Mouse (Mus musculus) ES-E14 (cell line): Measurements from ENCODE around the gene Ebf4. TPM values are rescaled to one million over a fixed set of nuclear protein-coding genes. Genes with fewer than 3 reads are reported as not detected.

Experiments
- DNase-seq: peaks from one replicate; pipeline ENCODE4 v3.0.0-alpha.2; 2013; ENCODE audit warnings: low read depth, low spot score
- H3K27ac ChIP-seq: 2 replicates; pipeline ENCODE4 v1.5.1; 2012; ENCODE audit warnings: low read depth, mild to moderate bottlenecking, low read length, moderate library complexity, mixed read lengths; ENCODE audit not compliant: poor library complexity, insufficient read depth, severe bottlenecking
- H3K36me3 ChIP-seq: 2 replicates; pipeline ENCODE4 v1.6.1; 2012; ENCODE audit warnings: mild to moderate bottlenecking, low read length, moderate library complexity, mixed read lengths; ENCODE audit not compliant: control insufficient read depth, poor library complexity, insufficient read depth, severe bottlenecking
- H3K4me1 ChIP-seq, 2 experiments: fragments of 150-350 bp in 1 of 2; sonication (generic) in 1 of 2; 2 replicates each; pipeline ENCODE4 v1.6.1; 2012; ENCODE audit warnings: low read length in 2 of 2, mild to moderate bottlenecking in 1 of 2, mixed read lengths in 1 of 2; ENCODE audit not compliant: control insufficient read depth in 2 of 2, insufficient read depth in 2 of 2, poor library complexity in 1 of 2
- H3K4me3 ChIP-seq, 2 experiments: fragments of 150-350 bp in 1 of 2; sonication (generic) in 1 of 2; 2 replicates each; pipeline ENCODE4 v1.5.1; 2012; ENCODE audit warnings: low read length in 2 of 2, low read depth in 1 of 2, mild to moderate bottlenecking in 1 of 2, mixed read lengths in 1 of 2; ENCODE audit not compliant: insufficient read depth in 1 of 2, poor library complexity in 1 of 2, severe bottlenecking in 1 of 2
- H3K9ac ChIP-seq: 2 replicates; pipeline ENCODE4 v1.6.1; 2012; ENCODE audit warnings: low read depth, mild to moderate bottlenecking, low read length, mixed read lengths; ENCODE audit not compliant: poor library complexity, insufficient read depth, severe bottlenecking
- H3K9me3 ChIP-seq: fragments of 150-350 bp; sonication (generic); 2 replicates; pipeline ENCODE4 v1.6.1; 2012; ENCODE audit warnings: low read depth, mild to moderate bottlenecking, low read length; ENCODE audit not compliant: control insufficient read depth, insufficient read depth
- CHD2 ChIP-seq: IDR thresholded peaks from 2 replicates; pipeline ENCODE4 v1.6.1; 2014; ENCODE audit warnings: mild to moderate bottlenecking, low read depth, low read length, inconsistent platforms
- HCFC1 ChIP-seq: IDR thresholded peaks from 2 replicates; pipeline ENCODE4 v1.6.1; 2012; ENCODE audit warnings: low read length, inconsistent platforms, borderline replicate concordance; ENCODE audit not compliant: insufficient read depth
- MAFK ChIP-seq: IDR thresholded peaks from 2 replicates; pipeline ENCODE4 v1.6.1; 2014; ENCODE audit warnings: mild to moderate bottlenecking, low read depth, low read length, inconsistent platforms; ENCODE audit not compliant: insufficient read depth
- ZC3H11A ChIP-seq: IDR thresholded peaks from 2 replicates; pipeline ENCODE4 v1.6.1; 2012; ENCODE audit warnings: low read depth, mild to moderate bottlenecking, inconsistent platforms, low read length, borderline replicate concordance
- ZNF384 ChIP-seq: IDR thresholded peaks from 2 replicates; pipeline ENCODE4 v1.6.1; 2012; ENCODE audit warnings: low read depth, low read length, inconsistent platforms
- in situ Hi-C, 2 experiments: fragments of 600-800 bp; cut with MboI; formaldehyde crosslinking; loops; one replicate each; pipeline ENCODE4 v1.15.1; 2025; ENCODE audit warnings: low sequenced_read_pairs in 2 of 2, inconsistent platforms in 1 of 2; ENCODE audit not compliant: unreplicated experiment in 2 of 2
- total RNA-seq: library from RNA; depleted of rRNA; stranded (reverse); fragments of 300-350 nt; gene quantifications from 2 replicates; pipeline ENCODE4 v1.2.3, GENCODE M21; 2012; rRNA removed

Ebf4 gene
- total RNA-seq, 1 experiment = 0.62 TPM

DNA sequence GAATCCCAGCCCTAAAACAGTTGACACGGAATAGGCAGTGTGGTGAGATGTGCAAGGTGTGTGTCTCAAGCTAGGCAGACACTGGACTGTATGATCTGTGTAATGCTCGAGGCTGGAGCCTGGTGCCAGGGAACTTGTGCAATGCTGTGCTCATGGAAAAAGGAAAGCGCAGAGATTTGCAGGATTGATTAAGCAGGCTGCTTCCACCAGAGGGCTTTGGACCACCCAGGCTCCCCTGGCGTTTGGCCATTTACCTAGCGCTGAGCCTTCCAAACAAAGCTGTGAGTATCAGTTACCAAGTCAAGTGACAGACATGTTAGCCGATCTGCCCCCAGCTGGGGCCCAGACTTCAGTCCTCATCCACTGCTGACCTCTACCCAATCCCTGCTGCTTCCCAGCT, 113.2 kb downstream of the Ebf4 start:
- no peaks in the 10 kb centered on the region for H3K9me3 ChIP-seq
- DNase-seq = no peak
- no peak overlapping the region for H3K4me3 ChIP-seq
- H3K4me1 ChIP-seq = peaks cover 0 to 2% of the 10 kb centered on the region in 2 experiments; a peak in 1 of 4 replicates
- H3K9ac ChIP-seq = no peak overlapping the region
- in situ Hi-C loops = no loop called here
- no peaks in the 10 kb centered on the region for H3K36me3 ChIP-seq
- TF ChIP-seq ZNF384 = no peak
- no peak for TF ChIP-seq ZC3H11A
- no peak for TF ChIP-seq MAFK
- no peak for TF ChIP-seq HCFC1
- TF ChIP-seq CHD2 = no peak
- no peak overlapping the region for H3K27ac ChIP-seq

DNA sequence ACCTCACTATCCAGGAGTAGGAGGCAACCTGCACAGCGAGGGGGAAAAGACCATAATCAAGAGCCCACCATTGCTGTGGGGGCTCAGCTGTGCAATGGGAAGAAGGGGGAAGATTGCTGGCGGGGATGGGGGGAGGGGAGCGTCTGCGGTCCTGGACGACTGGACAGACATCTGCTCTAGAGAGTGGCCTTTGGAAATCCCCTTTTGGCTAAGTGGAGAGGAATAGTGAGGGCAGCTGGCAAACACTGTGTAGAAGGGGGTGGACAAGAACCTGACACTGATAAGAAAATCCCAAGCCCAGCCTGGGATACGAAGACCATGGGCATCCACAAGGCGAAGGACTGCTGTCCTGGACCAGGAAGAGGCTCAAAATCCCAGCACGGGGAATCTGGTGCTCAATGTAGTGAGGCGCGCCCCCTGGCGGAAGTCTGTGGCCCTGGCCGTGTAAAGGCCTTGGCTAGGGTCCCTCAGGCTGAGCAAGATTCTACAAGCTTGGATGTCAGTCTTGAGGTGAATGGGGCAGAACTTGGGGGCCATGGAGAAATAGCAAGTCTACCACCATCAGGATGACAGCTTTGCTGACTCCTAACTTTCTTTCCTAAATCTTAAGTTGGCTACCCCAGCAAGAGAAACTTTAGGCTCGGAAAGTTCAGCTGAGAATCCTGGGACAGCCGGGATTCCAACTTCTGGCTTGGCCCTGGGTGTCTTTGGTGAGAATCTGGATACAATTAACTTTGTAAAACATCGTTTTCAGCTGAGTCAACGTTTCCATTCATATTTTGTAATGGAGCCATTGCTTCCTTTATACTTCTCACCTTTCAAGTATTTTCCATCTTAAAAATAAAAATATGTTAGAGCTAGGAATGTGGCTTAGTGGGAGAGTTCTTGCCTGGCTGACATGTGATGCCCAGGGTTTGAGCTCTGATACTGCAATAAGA, 116.9 kb downstream of the Ebf4 start:
- in situ Hi-C loops = no loop called here
- H3K4me3 ChIP-seq = no peak overlapping the region
- TF ChIP-seq ZC3H11A (peak; percentile 49), ZNF384 (no peak), CHD2 (no peak), MAFK (no peak), HCFC1 (no peak)
- peaks cover 0 to 2% of the 10 kb centered on the region in 2 experiments; a peak in 1 of 4 replicates for H3K4me1 ChIP-seq
- H3K36me3 ChIP-seq = no peaks in the 10 kb centered on the region
- H3K9ac ChIP-seq = no peak overlapping the region
- H3K9me3 ChIP-seq = no peaks in the 10 kb centered on the region
- peak; percentile 64 for DNase-seq
- H3K27ac ChIP-seq = no peak overlapping the region

DNA sequence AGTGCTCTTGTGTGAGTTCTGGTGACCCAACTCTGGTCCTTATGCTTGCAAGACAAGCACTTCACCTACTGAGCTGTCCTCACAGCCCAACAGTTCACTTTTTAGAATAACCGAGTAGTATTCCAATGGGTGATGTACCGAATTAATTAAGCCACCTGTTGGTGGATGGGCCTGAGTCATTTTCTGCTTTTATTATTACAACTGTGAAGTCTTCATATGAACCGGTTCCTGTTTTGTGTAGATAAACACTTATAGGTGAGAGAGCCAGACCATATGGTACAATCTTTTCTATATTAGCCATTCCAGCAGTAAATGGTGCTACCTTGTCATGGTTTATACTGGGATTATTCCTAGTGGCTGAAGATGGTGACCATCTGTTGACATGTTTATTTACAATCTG, 117.8 kb downstream of the Ebf4 start:
- H3K9me3 ChIP-seq = no peaks in the 10 kb centered on the region
- no peak overlapping the region for H3K27ac ChIP-seq
- H3K36me3 ChIP-seq = no peaks in the 10 kb centered on the region
- DNase-seq = no peak
- in situ Hi-C loops = no loop called here
- H3K4me1 ChIP-seq = peaks cover 0 to 2% of the 10 kb centered on the region in 2 experiments; a peak in 1 of 4 replicates
- H3K9ac ChIP-seq = no peak overlapping the region
- no peak overlapping the region for H3K4me3 ChIP-seq
- TF ChIP-seq MAFK (no peak), HCFC1 (no peak), ZC3H11A (no peak), CHD2 (no peak), ZNF384 (no peak)

DNA sequence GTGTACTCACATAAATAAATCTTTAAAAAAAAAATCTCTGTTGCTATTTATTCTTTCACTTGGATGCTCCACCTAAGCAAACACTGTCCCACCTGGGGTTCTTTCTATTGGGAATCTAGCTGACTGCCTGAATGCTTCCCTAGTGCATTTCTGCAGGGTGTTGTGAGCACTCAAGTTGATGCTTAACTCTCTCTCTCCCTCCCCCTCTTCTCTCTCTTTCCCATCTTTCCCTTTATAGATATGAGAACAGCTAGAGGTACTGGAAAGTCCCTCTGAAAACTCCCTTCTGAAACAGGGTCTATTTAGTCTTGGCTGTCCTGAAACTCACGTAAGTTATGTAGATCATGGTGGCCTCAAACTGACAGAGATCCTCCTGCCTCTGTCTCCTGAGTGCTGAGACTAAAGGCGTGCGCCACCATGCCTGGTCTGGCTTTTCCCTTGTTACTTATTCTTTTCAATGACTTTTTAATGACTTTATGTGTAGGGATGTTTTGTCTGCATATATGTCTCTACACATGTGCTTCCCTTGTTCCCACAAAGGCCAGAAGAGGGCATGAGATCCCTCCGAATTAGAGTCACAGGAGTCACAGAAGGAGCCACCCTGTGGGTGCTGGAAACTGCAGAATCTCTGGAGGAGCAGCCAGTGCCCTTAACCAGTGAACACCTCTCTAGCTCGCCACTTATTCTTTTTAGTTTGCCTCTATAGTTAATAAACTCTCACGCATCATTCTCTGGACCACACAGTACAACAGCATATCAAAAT, 119.3 kb downstream of the Ebf4 start:
- H3K4me1 ChIP-seq = peaks cover 0 to 5% of the 10 kb centered on the region in 2 experiments; a peak in 1 of 4 replicates
- in situ Hi-C loops = no loop called here
- DNase-seq = no peak
- H3K27ac ChIP-seq = no peak overlapping the region
- H3K4me3 ChIP-seq = no peak overlapping the region
- TF ChIP-seq ZNF384 (no peak), CHD2 (no peak), ZC3H11A (no peak), HCFC1 (no peak), MAFK (no peak)
- peaks cover 4% of the 10 kb centered on the region; the same call in 1 of the 2 replicates for H3K36me3 ChIP-seq
- H3K9me3 ChIP-seq = no peaks in the 10 kb centered on the region
- no peak overlapping the region for H3K9ac ChIP-seq

Other genes with a start within 250 kb of the Ebf4 start
- gene Tgm6, start 182.8 kb upstream of the Ebf4 start, total RNA-seq = not detected in 2 replicates
- gene Snrpb, start 115.8 kb upstream of the Ebf4 start, total RNA-seq = 278 and 339 TPM in 2 replicates
- gene Tmc2, start 100.0 kb upstream of the Ebf4 start, total RNA-seq = 0.09 and 0.16 TPM in 2 replicates
- gene Nop56, start 20.7 kb upstream of the Ebf4 start, total RNA-seq = 1,148 and 1,555 TPM in 2 replicates
- gene Idh3b, start 10.6 kb upstream of the Ebf4 start, total RNA-seq = 100 and 129 TPM in 2 replicates
- 52.2 and 61.2 TPM in 2 replicates for gene Cpxm1, start 102.4 kb downstream of the Ebf4 start, total RNA-seq
- gene Gm28372, start 110.1 kb downstream of the Ebf4 start, total RNA-seq = not detected in 2 replicates
- gene 1700020A23Rik, start 110.1 kb downstream of the Ebf4 start, total RNA-seq = not detected in 2 replicates
- gene Tmem239, start 111.3 kb downstream of the Ebf4 start, total RNA-seq = not detected in 2 replicates
- gene Vps16, start 129.2 kb downstream of the Ebf4 start, total RNA-seq = 111 and 164 TPM in 2 replicates
- gene Pced1a, start 129.5 kb downstream of the Ebf4 start, total RNA-seq = 13.1 and 14.4 TPM in 2 replicates
- gene Ptpra, start 155.1 kb downstream of the Ebf4 start, total RNA-seq = 35.1 and 40.6 TPM in 2 replicates